Mouse (Mus musculus) brain, adult 2 months (tissue): ENCODE results near the gene Trank1.

Experiments
- DNase-seq: peaks from one replicate; pipeline ENCODE4 v3.0.0; 2011; ENCODE audit warnings: low read depth, low spot score

Gene Trank1

DNA sequence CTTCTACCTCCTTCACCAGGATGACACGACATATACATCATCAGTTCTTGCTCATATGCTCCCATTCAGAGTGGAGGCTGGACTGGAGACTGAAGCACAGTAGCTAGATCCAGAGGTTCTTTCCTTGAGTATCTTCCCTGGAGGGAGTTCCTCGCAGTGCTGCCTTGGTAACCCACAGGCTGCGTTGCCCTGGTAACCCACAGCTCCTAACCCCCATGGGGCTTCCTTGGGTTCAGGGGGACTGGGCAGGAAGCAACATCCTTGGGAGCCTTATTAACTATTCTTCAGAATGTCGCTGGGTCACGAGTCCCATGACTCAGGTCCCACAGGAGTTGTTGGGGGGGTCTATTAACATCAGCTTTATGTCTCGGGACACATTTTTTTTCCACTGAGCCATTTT lies 113.6 kb downstream of the Trank1 start:
- DNase-seq = no peak

GRCm38 (mm10) chr9:111425952-111426351 lies 114.4 kb downstream of the Trank1 start:
- peak; percentile 78 for DNase-seq

GRCm38 (mm10) chr9:111427891-111428555 lies 116.5 kb downstream of the Trank1 start:
- peak; percentile 73 for DNase-seq

- peak; percentile 69 for DNase-seq
Observed at GRCm38 (mm10) chr9:111428698-111429362, 117.3 kb downstream of the Trank1 start.

- no peak for DNase-seq
Observed at GRCm38 (mm10) chr9:111429363-111429750, 117.8 kb downstream of the Trank1 start.

- DNase-seq = peak; percentile 70
Observed at GRCm38 (mm10) chr9:111435429-111435828, 123.9 kb downstream of the Trank1 start.

- DNase-seq = peak; percentile 54
Observed at GRCm38 (mm10) chr9:111438904-111439835, 127.6 kb downstream of the Trank1 start, which contains the start of gene Dclk3. Gene Dclk3 (plus strand): TSS chr9:111439081.

DNA sequence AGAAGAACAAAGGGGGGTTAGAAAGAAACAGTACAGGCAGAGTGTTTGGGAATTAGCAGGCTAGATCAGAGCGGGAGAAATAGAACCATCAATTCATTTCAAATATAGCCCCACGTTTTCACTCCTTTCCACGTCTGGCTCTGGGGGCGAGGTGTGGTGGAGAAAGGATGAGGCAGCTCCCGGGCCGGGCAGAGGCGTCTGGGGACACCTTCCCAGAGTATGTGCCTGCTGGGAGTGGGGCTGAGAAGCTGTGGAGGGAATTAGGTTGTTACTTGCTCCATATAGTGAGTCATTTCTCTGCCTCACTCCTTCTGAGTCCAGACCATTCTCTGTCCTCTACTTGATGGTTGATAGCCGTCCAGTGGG lies 128.3 kb downstream of the Trank1 start:
- peak; percentile 80 for DNase-seq

- DNase-seq = no peak
Observed at GRCm38 (mm10) chr9:111440446-111440845, 128.9 kb downstream of the Trank1 start.

DNA sequence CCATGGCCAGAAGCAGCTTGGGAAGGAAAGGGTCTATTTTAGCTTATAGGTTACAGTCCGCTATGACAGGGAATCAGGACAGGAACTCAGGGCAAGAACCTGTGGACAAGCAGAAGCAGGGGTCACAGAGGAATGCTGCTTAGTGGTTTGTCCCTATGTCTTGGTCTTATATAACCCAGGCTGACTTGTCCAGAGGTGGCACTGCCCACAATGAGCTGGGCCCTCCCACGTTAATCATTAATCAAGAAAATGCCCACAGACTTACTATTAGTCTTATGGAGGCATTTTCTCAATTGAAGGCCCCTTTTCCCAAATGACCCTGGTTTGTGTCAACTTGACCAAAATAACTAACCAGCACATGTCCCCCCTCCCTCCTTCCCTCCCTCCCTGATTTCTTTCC lies 129.6 kb downstream of the Trank1 start:
- DNase-seq = no peak
